Mouse (Mus musculus) adrenal gland, adult 10 weeks (tissue): Measurements from ENCODE around the gene Rhox2e. TPM values are rescaled to one million over a fixed set of nuclear protein-coding genes. Genes with fewer than 3 reads are reported as not detected.

Source experiments
- polyA plus RNA-seq: library from polyadenylated mRNA; stranded (reverse); fragments of 350-450 nt; fragmentation: Illumina TruSeq; extraction: RNeasy Lipid Tissue Mini Kit (QIAGEN cat#74804); gene quantifications from one replicate; pipeline ENCODE4 v1.2.3, GENCODE M21; 2014; ENCODE audit warnings: low read depth, low replicate concordance

The Rhox2e gene
- polyA plus RNA-seq, result not detected

DNA sequence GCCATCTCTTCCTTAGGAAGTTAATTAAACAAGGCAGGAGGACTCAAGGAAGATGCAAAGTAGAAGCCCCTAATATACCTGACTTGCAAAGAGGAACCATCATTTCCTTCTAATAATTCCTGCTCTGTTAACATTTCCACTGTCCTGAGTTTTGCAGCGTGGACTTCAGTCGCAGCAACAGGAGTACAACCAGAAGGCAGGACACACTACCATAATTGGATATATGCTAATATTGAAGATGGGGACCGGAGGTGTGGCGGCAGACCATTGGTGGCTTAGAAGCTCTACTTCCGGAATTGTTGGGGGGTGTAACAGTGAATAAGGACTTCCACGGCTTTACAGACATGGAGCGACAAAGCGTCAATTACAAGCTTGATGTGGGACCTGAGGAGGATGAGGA lies at the start of gene Rhox2e:
Rhox2e (plus strand) TSS at position 301 of the 400 bp plus-strand sequence.

DNA sequence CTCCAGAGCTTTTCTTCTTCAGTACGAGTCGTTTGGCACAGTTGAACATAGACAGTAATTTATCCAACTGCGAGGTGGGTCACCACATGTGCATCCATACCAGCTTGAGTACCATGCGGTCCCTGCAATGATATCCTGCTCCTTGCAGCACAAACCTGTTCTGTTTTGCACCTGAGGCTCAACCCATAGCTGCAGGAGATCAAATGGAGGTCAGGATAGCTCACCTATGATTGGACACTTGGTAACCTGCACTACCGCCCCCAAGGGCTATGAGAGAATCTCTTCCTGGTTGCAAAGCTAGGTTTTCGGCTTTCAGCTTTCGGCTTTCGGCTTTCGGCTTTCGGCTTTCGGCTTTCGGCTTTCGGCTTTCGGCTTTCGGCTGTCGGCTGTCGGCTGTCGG lies 16.2 kb upstream of the Rhox2e start, which contains the start of gene Rhox4d:
Rhox4d (plus strand) TSS at position 301 of the 400 bp plus-strand sequence.

DNA sequence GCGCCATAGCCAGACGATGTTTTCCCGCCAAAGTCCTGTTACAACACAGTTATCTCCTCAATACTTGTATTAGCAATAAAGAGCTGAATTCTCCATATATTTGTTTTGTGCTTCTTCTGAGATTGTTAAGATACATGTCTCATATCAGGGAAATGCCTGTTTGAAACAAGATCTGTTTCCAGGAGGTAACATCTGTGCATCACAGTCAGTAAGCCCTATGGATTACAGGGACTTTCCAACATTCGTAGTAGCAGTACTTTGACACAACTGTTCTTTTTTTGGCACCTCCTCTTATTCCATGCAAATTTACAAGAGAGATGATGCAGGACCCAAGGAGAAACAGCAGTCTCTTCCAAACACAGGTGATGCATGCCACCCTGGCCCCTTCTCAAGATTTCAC lies 11.5 kb downstream of the Rhox2e start, which contains the start of gene Rhox3e:
Rhox3e (plus strand) TSS at position 301 of the 400 bp plus-strand sequence.

DNA sequence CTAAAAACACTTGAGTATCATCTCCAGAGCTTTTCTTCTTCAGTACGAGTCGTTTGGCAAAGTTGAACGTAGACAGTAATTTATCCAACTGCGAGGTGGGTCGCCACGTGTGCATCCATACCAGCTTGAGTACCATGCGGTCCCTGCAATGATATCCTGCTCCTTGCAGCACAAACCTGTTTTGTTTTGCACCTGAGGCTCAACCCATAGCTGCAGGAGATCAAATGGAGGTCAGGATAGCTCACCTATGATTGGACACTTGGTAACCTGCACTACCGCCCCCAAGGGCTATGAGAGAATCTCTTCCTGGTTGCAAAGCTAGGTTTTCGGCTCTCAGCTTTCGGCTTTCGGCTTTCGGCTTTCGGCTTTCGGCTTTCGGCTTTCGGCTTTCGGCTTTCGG lies 26.9 kb downstream of the Rhox2e start, which contains the start of gene Rhox4e:
Rhox4e (plus strand) TSS at position 301 of the 400 bp plus-strand sequence.

DNA sequence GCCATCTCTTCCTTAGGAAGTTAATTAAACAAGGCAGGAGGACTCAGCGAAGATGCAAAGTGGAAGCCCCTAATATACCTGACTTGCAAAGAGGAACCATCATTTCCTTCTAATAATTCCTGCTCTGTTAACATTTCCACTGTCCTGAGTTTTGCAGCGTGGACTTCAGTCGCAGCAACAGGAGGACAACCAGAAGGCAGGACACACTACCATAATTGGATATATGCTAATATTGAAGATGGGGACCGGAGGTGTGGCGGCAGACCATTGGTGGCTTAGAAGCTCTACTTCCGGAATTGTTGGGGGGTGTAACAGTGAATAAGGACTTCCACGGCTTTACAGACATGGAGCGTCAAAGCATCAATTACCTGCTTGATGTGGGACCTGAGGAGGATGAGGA lies 40.9 kb downstream of the Rhox2e start, which contains the start of gene Rhox2f:
Rhox2f (plus strand) TSS at position 301 of the 400 bp plus-strand sequence.

DNA sequence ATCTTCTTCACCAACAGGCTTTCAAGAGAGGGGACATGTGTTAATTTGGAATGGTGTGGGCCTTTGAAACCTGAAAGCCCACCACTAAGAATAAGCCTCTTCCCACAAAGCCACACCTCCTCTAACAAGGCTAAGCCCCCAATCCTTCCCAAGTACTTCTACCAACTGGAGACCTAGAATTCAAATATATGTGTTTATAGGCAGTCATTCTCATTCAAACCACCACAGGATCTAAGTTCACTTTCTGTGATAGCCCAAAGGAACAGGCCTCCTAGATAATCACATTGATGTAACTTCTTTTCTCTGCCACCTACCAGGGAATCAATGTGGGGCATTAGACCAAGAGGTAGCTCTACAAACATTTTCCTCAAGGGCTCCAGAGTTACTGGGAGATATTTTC lies 50.4 kb downstream of the Rhox2e start, which contains the start of gene Rhox3f:
Rhox3f (plus strand) TSS at position 301 of the 400 bp plus-strand sequence.

Other genes starting within 250 kb of the Rhox2e start
- not detected for gene Rhox3a2, start 150.4 kb upstream of the Rhox2e start, polyA plus RNA-seq
- not detected for gene Rhox4a2, start 139.6 kb upstream of the Rhox2e start, polyA plus RNA-seq
- not detected for gene Rhox2b, start 118.4 kb upstream of the Rhox2e start, polyA plus RNA-seq
- gene Rhox4b, start 98.0 kb upstream of the Rhox2e start, polyA plus RNA-seq, result not detected
- gene Rhox2c, start 76.8 kb upstream of the Rhox2e start, polyA plus RNA-seq, result not detected
- not detected for gene Rhox3c, start 71.9 kb upstream of the Rhox2e start, polyA plus RNA-seq
- not detected for gene Rhox4c, start 50.1 kb upstream of the Rhox2e start, polyA plus RNA-seq
- not detected for gene Rhox2d, start 37.0 kb upstream of the Rhox2e start, polyA plus RNA-seq
- gene Rhox4d, start 16.1 kb upstream of the Rhox2e start, polyA plus RNA-seq, result not detected
- gene Rhox3e, start 11.6 kb downstream of the Rhox2e start, polyA plus RNA-seq, result not detected
- not detected for gene Rhox4e, start 27.0 kb downstream of the Rhox2e start, polyA plus RNA-seq
- not detected for gene Rhox2f, start 41.0 kb downstream of the Rhox2e start, polyA plus RNA-seq
- gene Rhox3f, start 50.5 kb downstream of the Rhox2e start, polyA plus RNA-seq, result not detected
- not detected for gene Rhox4f, start 77.3 kb downstream of the Rhox2e start, polyA plus RNA-seq
- gene Rhox3g, start 98.2 kb downstream of the Rhox2e start, polyA plus RNA-seq, result not detected
- not detected for gene Rhox2g, start 113.0 kb downstream of the Rhox2e start, polyA plus RNA-seq
- gene Rhox4g, start 120.9 kb downstream of the Rhox2e start, polyA plus RNA-seq, result not detected
- gene Rhox3h, start 138.3 kb downstream of the Rhox2e start, polyA plus RNA-seq, result not detected
- gene Rhox2h, start 142.8 kb downstream of the Rhox2e start, polyA plus RNA-seq, result not detected